Mouse (Mus musculus) neural tube, embryonic 14.5 days (tissue): ENCODE data around the gene Pnmt. TPM values are rescaled to one million over a fixed set of nuclear protein-coding genes. Genes with fewer than 3 reads are reported as not detected.
A peak's percentile ranks its signal among the peaks of the same experiment; 100 is the strongest.

Source experiments
- ATAC-seq: fragments of 200-750 bp; cut with Nextera tagmentation; 2 replicates; pipeline ENCODE4 v1.8.0; 2017; ENCODE audit warnings: low read depth, mild to moderate bottlenecking, moderate TSS enrichment, moderate library complexity
- H3K27ac ChIP-seq: fragments of 300-500 bp; sonication (generic); 2 replicates; pipeline ENCODE4 v1.5.1; 2014; ENCODE audit warnings: low read depth, mild to moderate bottlenecking, control low read depth, low read length, moderate library complexity, mixed read lengths
- H3K27me3 ChIP-seq: fragments of 300-500 bp; sonication (generic); 2 replicates; pipeline ENCODE4 v1.6.1; 2014; ENCODE audit warnings: low read length; ENCODE audit not compliant: control insufficient read depth, insufficient read depth
- H3K36me3 ChIP-seq: fragments of 300-500 bp; sonication (generic); 2 replicates; pipeline ENCODE4 v1.6.1; 2014; ENCODE audit warnings: low read length, mixed read lengths; ENCODE audit not compliant: control insufficient read depth, insufficient read depth
- H3K4me1 ChIP-seq: fragments of 300-500 bp; sonication (generic); 2 replicates; pipeline ENCODE4 v1.6.1; 2014; ENCODE audit warnings: low read length; ENCODE audit not compliant: control insufficient read depth, insufficient read depth
- H3K4me2 ChIP-seq: fragments of 300-500 bp; sonication (generic); 2 replicates; pipeline ENCODE4 v1.6.1; 2014; ENCODE audit warnings: mild to moderate bottlenecking, low read depth, low read length, control low read depth
- H3K4me3 ChIP-seq: fragments of 300-500 bp; sonication (generic); 2 replicates; pipeline ENCODE4 v1.5.1; 2014; ENCODE audit warnings: low read depth, low read length, control low read depth, mixed read lengths
- H3K9ac ChIP-seq: fragments of 300-500 bp; sonication (generic); replicated peaks from 2 replicates; pipeline ENCODE4 v1.6.1; 2014; ENCODE audit warnings: low read depth, mild to moderate bottlenecking, control low read depth, low read length, mixed read lengths
- H3K9me3 ChIP-seq: fragments of 300-500 bp; sonication (generic); 2 replicates; pipeline ENCODE4 v1.6.1; 2016; ENCODE audit warnings: low read length; ENCODE audit not compliant: control insufficient read depth
- WGBS: fragments of 180-500 bp; shearing (Covaris S2); extraction: QIAGEN DNeasy Blood & Tissue Kit; methylation state at CpG from one replicate; pipeline ENCODE4 v1.1.7; 2014; 5-methylcytosine and 5-hydroxymethylcytosine counted together
- polyA plus RNA-seq: library from polyadenylated mRNA; unstranded; fragments of >200 nt; fragmentation: Nextera tagmentation; extraction: Ambion mirVana; gene quantifications from 2 replicates; pipeline ENCODE4 v1.2.1, GENCODE M21; 2014

Gene Pnmt
- polyA plus RNA-seq, 1 experiment from 2014 or later, result 2.6 TPM

- WGBS, result 91% methylated on average over 7 of the region's 7 CpGs
- H3K27me3 ChIP-seq, result no peaks in the 10 kb centered on the region
- peaks cover 6% of the 10 kb centered on the region; the same call in 1 of the 2 replicates for H3K4me1 ChIP-seq
- H3K9ac ChIP-seq, result no peak overlapping the region
- no peaks in the 10 kb centered on the region for H3K36me3 ChIP-seq
- no peak overlapping the region for H3K27ac ChIP-seq
- no peak overlapping the region for H3K4me2 ChIP-seq
- H3K9me3 ChIP-seq, result no peaks in the 10 kb centered on the region
- ATAC-seq, result no peak
- no peak overlapping the region for H3K4me3 ChIP-seq
Measured at GRCm38 (mm10) chr11:98397946-98398345, 11.7 kb downstream of the Pnmt start.

- H3K4me2 ChIP-seq, result peak within 1 kb of the TSS; percentile 79
- no peaks in the 10 kb centered on the region for H3K9me3 ChIP-seq
- H3K4me1 ChIP-seq, result peaks cover 6% of the 10 kb centered on the region; the same call in 1 of the 2 replicates
- H3K4me3 ChIP-seq, result peak within 1 kb of the TSS; percentile 50
- H3K27ac ChIP-seq, result peak within 1 kb of the TSS; percentile 90
- no peaks in the 10 kb centered on the region for H3K36me3 ChIP-seq
- H3K27me3 ChIP-seq, result no peaks in the 10 kb centered on the region
- H3K9ac ChIP-seq, result peak within 1 kb of the TSS; percentile 69
- peak; percentile 93 for ATAC-seq
- under 1% methylated on average over 40 of the region's 40 CpGs for WGBS
Measured at GRCm38 (mm10) chr11:98400161-98400726, 14.0 kb downstream of the Pnmt start, which contains the start of gene Pgap3. TSS of gene Pgap3 (minus strand) at chr11:98400490.

GRCm38 (mm10) chr11:98400816-98401215 is 14.6 kb downstream of the Pnmt start:
- Histone ChIP-seq H3K27ac (peak overlapping the region; percentile 90), H3K36me3 (no peaks in the 10 kb centered on the region), H3K4me2 (peak overlapping the region; percentile 79), H3K4me3 (peak overlapping the region; percentile 50), H3K9ac (peak overlapping the region; percentile 69), H3K27me3 (no peaks in the 10 kb centered on the region), H3K9me3 (no peaks in the 10 kb centered on the region), H3K4me1 (peaks cover 6% of the 10 kb centered on the region; the same call in 1 of the 2 replicates)
- no peak; the same call in 1 of the 2 replicates for ATAC-seq
- 56% methylated on average over 3 of the region's 3 CpGs for WGBS

GRCm38 (mm10) chr11:98406621-98407020 is 20.4 kb downstream of the Pnmt start:
- no peak overlapping the region for H3K27ac ChIP-seq
- no peaks in the 10 kb centered on the region for H3K36me3 ChIP-seq
- 79% methylated on average over 6 of the region's 6 CpGs for WGBS
- no peak overlapping the region for H3K9ac ChIP-seq
- H3K4me2 ChIP-seq, result no peak overlapping the region
- H3K27me3 ChIP-seq, result peaks cover 3% of the 10 kb centered on the region; the same call in 1 of the 2 replicates
- H3K4me3 ChIP-seq, result no peak overlapping the region
- no peaks in the 10 kb centered on the region for H3K9me3 ChIP-seq
- ATAC-seq, result no peak
- no peaks in the 10 kb centered on the region for H3K4me1 ChIP-seq

- Histone ChIP-seq H3K36me3 (no peaks in the 10 kb centered on the region), H3K9ac (no peak overlapping the region), H3K27ac (no peak overlapping the region), H3K4me2 (0 out of 2 replicates have a peak overlapping the region, but pooled peaks have one; percentile 2), H3K4me1 (peaks cover 10% of the 10 kb centered on the region), H3K9me3 (no peaks in the 10 kb centered on the region), H3K4me3 (no peak overlapping the region), H3K27me3 (peaks cover 10% of the 10 kb centered on the region)
- WGBS, result 58% methylated on average over 8 of the region's 8 CpGs
- ATAC-seq, result no peak
Measured at GRCm38 (mm10) chr11:98408872-98409271, 22.6 kb downstream of the Pnmt start.

- Histone ChIP-seq H3K4me3 (no peak overlapping the region), H3K27me3 (peaks cover 10% of the 10 kb centered on the region), H3K27ac (no peak overlapping the region), H3K4me1 (peaks cover 14% of the 10 kb centered on the region), H3K9me3 (no peaks in the 10 kb centered on the region), H3K9ac (no peak overlapping the region), H3K36me3 (no peaks in the 10 kb centered on the region), H3K4me2 (no peak overlapping the region; the same call in 1 of the 2 replicates)
- ATAC-seq, result peak; percentile 67; the same call in 1 of the 2 replicates
- WGBS, result 2% methylated on average over 10 of the region's 10 CpGs
Measured at GRCm38 (mm10) chr11:98409341-98409822, 23.1 kb downstream of the Pnmt start.

GRCm38 (mm10) chr11:98412273-98412796 is 26.1 kb downstream of the Pnmt start, which contains the start of gene Erbb2:
TSS of gene Erbb2 (plus strand) at chr11:98412470.
- peak; percentile 70 for ATAC-seq
- H3K4me2 ChIP-seq, result peak within 1 kb of the TSS; percentile 94
- H3K4me1 ChIP-seq, result peaks cover 14% of the 10 kb centered on the region
- under 1% methylated on average over 22 of the region's 49 CpGs for WGBS
- no peaks in the 10 kb centered on the region for H3K9me3 ChIP-seq
- peaks cover 10% of the 10 kb centered on the region for H3K27me3 ChIP-seq
- peak within 1 kb of the TSS; percentile 63 for H3K9ac ChIP-seq
- H3K36me3 ChIP-seq, result no peaks in the 10 kb centered on the region
- peak within 1 kb of the TSS; percentile 54 for H3K4me3 ChIP-seq
- peak within 1 kb of the TSS; percentile 63; the same call in 1 of the 2 replicates for H3K27ac ChIP-seq

GRCm38 (mm10) chr11:98412797-98413301 is 26.6 kb downstream of the Pnmt start:
- Histone ChIP-seq H3K36me3 (no peaks in the 10 kb centered on the region), H3K27me3 (peaks cover 10% of the 10 kb centered on the region), H3K4me1 (peaks cover 14% of the 10 kb centered on the region), H3K9me3 (no peaks in the 10 kb centered on the region), H3K27ac (peak overlapping the region; percentile 63; the same call in 1 of the 2 replicates), H3K4me3 (peak overlapping the region; percentile 54), H3K4me2 (peak overlapping the region; percentile 94), H3K9ac (peak overlapping the region; percentile 63)
- WGBS, result under 1% methylated on average over 39 of the region's 40 CpGs
- ATAC-seq, result peak; percentile 71; the same call in 1 of the 2 replicates

- peaks cover 10% of the 10 kb centered on the region for H3K27me3 ChIP-seq
- no peaks in the 10 kb centered on the region for H3K36me3 ChIP-seq
- peak overlapping the region; percentile 94; the same call in 1 of the 2 replicates for H3K4me2 ChIP-seq
- no peak overlapping the region for H3K9ac ChIP-seq
- H3K9me3 ChIP-seq, result no peaks in the 10 kb centered on the region
- H3K4me3 ChIP-seq, result peak overlapping the region; percentile 54; the same call in 1 of the 2 replicates
- peaks cover 14% of the 10 kb centered on the region for H3K4me1 ChIP-seq
- 7% methylated on average over 7 of the region's 7 CpGs for WGBS
- no peak overlapping the region for H3K27ac ChIP-seq
- ATAC-seq, result no peak
Measured at GRCm38 (mm10) chr11:98413731-98414130, 27.5 kb downstream of the Pnmt start.
